Mouse (Mus musculus) small intestine, adult 2 months (tissue): Measurements from ENCODE around the gene Fcer2a.

Experiments
- CTCF ChIP-seq: fragments of 200-500 bp; IDR thresholded peaks from 2 replicates; pipeline ENCODE4 v1.5.1; 2012; ENCODE audit warnings: low read depth, mild to moderate bottlenecking, control low read depth, inconsistent platforms, low read length, moderate library complexity, mixed read lengths; ENCODE audit not compliant: insufficient replicate concordance, insufficient read length; ENCODE audit errors: extremely low read depth
- POLR2A ChIP-seq: fragments of 200-500 bp; IDR thresholded peaks from 2 replicates; pipeline ENCODE4 v1.6.1; 2012; ENCODE audit warnings: low read depth, mild to moderate bottlenecking, control low read depth, inconsistent platforms, low read length, moderate library complexity

DNA sequence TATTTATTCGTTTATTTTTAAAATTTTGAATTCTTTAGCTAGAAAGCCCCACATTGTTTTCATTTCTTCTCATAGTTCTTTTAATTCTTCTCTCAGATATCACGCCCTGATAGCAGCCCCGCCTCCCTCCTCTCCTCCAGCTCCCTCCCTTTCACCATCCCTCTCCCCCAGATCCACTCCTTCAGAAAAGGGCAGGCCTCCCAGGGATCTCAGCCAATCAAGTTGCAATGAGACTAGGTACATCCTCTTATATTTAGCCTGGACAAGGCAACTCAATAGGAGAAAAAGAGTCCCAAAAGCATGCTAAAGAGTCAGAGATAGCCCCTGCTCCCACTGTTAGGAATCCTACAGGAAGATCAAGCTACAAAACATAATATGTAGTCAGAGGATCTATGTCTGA lies 19.3 kb downstream of the Fcer2a start:
- TF ChIP-seq CTCF = no peak
- TF ChIP-seq POLR2A = no peak
